Mouse (Mus musculus) hindbrain, embryonic 11.5 days (tissue): ENCODE measurements around the gene Ccnc. TPM values are rescaled to one million over a fixed set of nuclear protein-coding genes. Genes with fewer than 3 reads are reported as not detected.

Experiments
- ATAC-seq: fragments of 200-750 bp; cut with Nextera tagmentation; 2 replicates; pipeline ENCODE4 v1.8.0; 2017; ENCODE audit warnings: mild to moderate bottlenecking, moderate TSS enrichment, moderate library complexity; ENCODE audit not compliant: low FRiP score
- DNase-seq: peaks from one replicate; pipeline ENCODE4 v3.0.0-alpha.2; 2015; ENCODE audit warnings: low spot score
- H3K27ac ChIP-seq: fragments of 300-500 bp; sonication (generic); 2 replicates; pipeline ENCODE4 v1.5.1; 2014; ENCODE audit warnings: mild to moderate bottlenecking, low read depth, low read length
- H3K27me3 ChIP-seq: fragments of 300-500 bp; sonication (generic); 2 replicates; pipeline ENCODE4 v1.6.1; 2014; ENCODE audit warnings: mild to moderate bottlenecking, low read length, moderate library complexity, mixed read lengths; ENCODE audit not compliant: control insufficient read depth, insufficient read depth
- H3K36me3 ChIP-seq: fragments of 300-500 bp; sonication (generic); 2 replicates; pipeline ENCODE4 v1.6.1; 2014; ENCODE audit warnings: mild to moderate bottlenecking, low read length, moderate library complexity, mixed read lengths; ENCODE audit not compliant: control insufficient read depth, insufficient read depth
- H3K4me1 ChIP-seq: fragments of 300-500 bp; sonication (generic); replicated peaks from 2 replicates; pipeline ENCODE4 v1.6.1; 2014; ENCODE audit warnings: low read length, mixed read lengths; ENCODE audit not compliant: control insufficient read depth, insufficient read depth
- H3K4me2 ChIP-seq: fragments of 300-500 bp; sonication (generic); replicated peaks from 2 replicates; pipeline ENCODE4 v1.6.1; 2014; ENCODE audit warnings: mild to moderate bottlenecking, low read depth, low read length
- H3K4me3 ChIP-seq: fragments of 300-500 bp; sonication (generic); 2 replicates; pipeline ENCODE4 v1.5.1; 2014; ENCODE audit warnings: low read depth, low read length
- H3K9ac ChIP-seq: fragments of 300-500 bp; sonication (generic); 2 replicates; pipeline ENCODE4 v1.6.1; 2014; ENCODE audit warnings: low read depth, low read length
- H3K9me3 ChIP-seq: fragments of 300-500 bp; sonication (generic); 2 replicates; pipeline ENCODE4 v1.6.1; 2016; ENCODE audit warnings: low read length; ENCODE audit not compliant: control insufficient read depth
- WGBS: fragments of 180-500 bp; shearing (Covaris S2); extraction: QIAGEN DNeasy Blood & Tissue Kit; methylation state at CpG from one replicate; pipeline ENCODE4 v1.1.7; 2014; 5-methylcytosine and 5-hydroxymethylcytosine counted together
- polyA plus RNA-seq: library from polyadenylated mRNA; unstranded; fragments of >200 nt; fragmentation: Nextera tagmentation; extraction: Ambion mirVana; gene quantifications from 2 replicates; pipeline ENCODE4 v1.2.1, GENCODE M21; 2014

The Ccnc gene
- 86.3 and 90.6 TPM in 2 replicates for polyA plus RNA-seq

- Histone ChIP-seq H3K36me3 (no peaks in the 10 kb centered on the region), H3K9ac (peak within 1 kb of the TSS; percentile 83), H3K4me3 (peak within 1 kb of the TSS; percentile 77), H3K27me3 (no peaks in the 10 kb centered on the region), H3K4me1 (no peaks in the 10 kb centered on the region), H3K9me3 (no peaks in the 10 kb centered on the region), H3K4me2 (peak within 1 kb of the TSS; percentile 66), H3K27ac (peak within 1 kb of the TSS; percentile 75)
- DNase-seq, result peak; percentile 91
- WGBS, result 0% methylated on average over 37 of the region's 37 CpGs
- peak; percentile 97 for ATAC-seq
These were observed at the start of gene Ccnc for GRCm38 (mm10) chr4:21727615-21728165. TSS of gene Ccnc (plus strand) at chr4:21727701.

GRCm38 (mm10) chr4:21678101-21678974, 49.2 kb upstream of the Ccnc start:
- Histone ChIP-seq H3K9me3 (no peaks in the 10 kb centered on the region), H3K27ac (no peak overlapping the region), H3K9ac (peak overlapping the region; percentile 65), H3K4me1 (peaks cover 10% of the 10 kb centered on the region), H3K36me3 (no peaks in the 10 kb centered on the region), H3K27me3 (peaks cover 78% of the 10 kb centered on the region), H3K4me3 (peak overlapping the region; percentile 37), H3K4me2 (peak overlapping the region; percentile 74)
- DNase-seq (peak; percentile 73), ATAC-seq (peak; percentile 10; the same call in 1 of the 2 replicates)
- WGBS, result 1% methylated on average over 82 of the region's 84 CpGs

DNA sequence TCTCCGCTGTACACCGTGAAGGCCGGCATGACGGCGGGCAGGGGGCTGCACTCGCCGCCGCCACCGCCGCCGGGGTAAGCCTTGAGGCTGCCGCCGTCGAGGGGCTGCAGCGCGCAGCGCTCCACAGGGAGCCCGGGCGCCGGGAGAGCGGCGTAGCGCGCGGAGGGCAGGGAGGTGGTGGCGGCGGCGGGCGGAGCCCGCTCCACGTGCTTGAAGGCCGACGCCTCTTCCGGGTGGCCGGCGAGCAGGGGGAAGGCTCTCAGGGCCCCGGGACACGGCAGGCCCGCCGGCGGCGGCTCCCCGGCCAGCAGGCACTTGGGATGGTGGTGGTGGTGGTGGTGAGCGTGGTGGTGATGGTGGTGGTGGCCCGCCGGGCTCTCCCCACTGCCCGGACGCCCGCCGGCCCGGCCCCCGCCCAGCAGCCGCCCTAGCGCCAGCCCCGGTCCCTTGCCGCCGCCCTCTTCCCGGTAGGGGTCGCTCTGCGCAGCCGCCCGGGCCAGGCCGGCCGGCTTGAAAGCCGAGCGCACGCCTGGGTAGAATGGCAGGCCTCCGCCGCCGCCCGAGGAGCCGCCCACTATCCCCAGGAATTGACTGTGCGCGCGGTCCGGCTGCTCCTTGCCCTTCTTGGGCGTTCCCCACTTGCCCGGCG, 48.4 kb upstream of the Ccnc start:
- H3K9me3 ChIP-seq, result no peaks in the 10 kb centered on the region
- no peaks in the 10 kb centered on the region for H3K36me3 ChIP-seq
- peaks cover 82% of the 10 kb centered on the region for H3K27me3 ChIP-seq
- peak overlapping the region; percentile 74 for H3K4me2 ChIP-seq
- DNase-seq, result peak; percentile 84
- H3K4me3 ChIP-seq, result peak overlapping the region; percentile 37
- ATAC-seq, result peak; percentile 89
- peak overlapping the region; percentile 65 for H3K9ac ChIP-seq
- H3K27ac ChIP-seq, result peak overlapping the region; percentile 65; the same call in 1 of the 2 replicates
- WGBS, result under 1% methylated on average over 45 of the region's 79 CpGs
- H3K4me1 ChIP-seq, result peaks cover 9% of the 10 kb centered on the region

GRCm38 (mm10) chr4:21679624-21680480, 47.6 kb upstream of the Ccnc start:
- Histone ChIP-seq H3K9ac (peak overlapping the region; percentile 65), H3K27me3 (peaks cover 81% of the 10 kb centered on the region), H3K4me1 (peaks cover 7% of the 10 kb centered on the region), H3K4me2 (peak overlapping the region; percentile 74), H3K36me3 (no peaks in the 10 kb centered on the region), H3K27ac (peak overlapping the region; percentile 65; the same call in 1 of the 2 replicates), H3K4me3 (peak overlapping the region; percentile 37), H3K9me3 (no peaks in the 10 kb centered on the region)
- DNase-seq (peak; percentile 61), ATAC-seq (peak; percentile 49)
- WGBS, result 2% methylated on average over 42 of the region's 42 CpGs

DNA sequence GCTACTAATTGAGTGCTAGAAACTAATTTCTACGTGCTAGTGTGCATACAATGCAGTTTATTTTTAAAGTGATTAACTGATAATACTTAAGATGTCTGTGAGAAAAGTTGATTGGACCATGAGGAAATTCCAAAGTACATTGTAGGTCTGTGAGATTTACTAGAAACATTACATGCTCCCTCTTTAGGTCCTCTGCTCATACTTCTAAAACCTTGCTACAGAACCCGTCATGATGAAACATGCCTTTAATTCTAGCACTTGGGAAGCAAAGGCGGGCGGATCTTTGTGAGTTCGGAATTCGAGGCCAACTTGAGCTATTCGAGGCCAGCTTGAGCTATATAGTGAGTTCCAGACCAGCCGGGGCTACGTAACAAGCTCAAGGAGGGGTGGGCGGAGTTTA, 46.5 kb upstream of the Ccnc start:
- WGBS, result 4% methylated on average over 10 of the region's 10 CpGs
- H3K4me2 ChIP-seq, result no peak overlapping the region; the same call in 1 of the 2 replicates
- H3K9me3 ChIP-seq, result no peaks in the 10 kb centered on the region
- H3K4me3 ChIP-seq, result 0 out of 2 replicates have a peak overlapping the region, but pooled peaks have one; percentile 4
- H3K27ac ChIP-seq, result no peak overlapping the region
- no peaks in the 10 kb centered on the region for H3K36me3 ChIP-seq
- no peak for DNase-seq
- H3K27me3 ChIP-seq, result peaks cover 84% of the 10 kb centered on the region
- H3K9ac ChIP-seq, result no peak overlapping the region
- peaks cover 7% of the 10 kb centered on the region for H3K4me1 ChIP-seq
- no peak for ATAC-seq

- H3K4me2 ChIP-seq, result peak overlapping the region; percentile 11
- no peak overlapping the region for H3K27ac ChIP-seq
- H3K36me3 ChIP-seq, result no peaks in the 10 kb centered on the region
- peak; percentile 39 for DNase-seq
- ATAC-seq, result no peak
- H3K9me3 ChIP-seq, result no peaks in the 10 kb centered on the region
- H3K27me3 ChIP-seq, result peaks cover 89% of the 10 kb centered on the region
- peaks cover 7% of the 10 kb centered on the region for H3K4me1 ChIP-seq
- 12% methylated on average over 10 of the region's 10 CpGs for WGBS
- H3K4me3 ChIP-seq, result peak overlapping the region; percentile 41; the same call in 1 of the 2 replicates
- no peak overlapping the region for H3K9ac ChIP-seq
These were observed 44.9 kb upstream of the Ccnc start for GRCm38 (mm10) chr4:21682421-21683150.

DNA sequence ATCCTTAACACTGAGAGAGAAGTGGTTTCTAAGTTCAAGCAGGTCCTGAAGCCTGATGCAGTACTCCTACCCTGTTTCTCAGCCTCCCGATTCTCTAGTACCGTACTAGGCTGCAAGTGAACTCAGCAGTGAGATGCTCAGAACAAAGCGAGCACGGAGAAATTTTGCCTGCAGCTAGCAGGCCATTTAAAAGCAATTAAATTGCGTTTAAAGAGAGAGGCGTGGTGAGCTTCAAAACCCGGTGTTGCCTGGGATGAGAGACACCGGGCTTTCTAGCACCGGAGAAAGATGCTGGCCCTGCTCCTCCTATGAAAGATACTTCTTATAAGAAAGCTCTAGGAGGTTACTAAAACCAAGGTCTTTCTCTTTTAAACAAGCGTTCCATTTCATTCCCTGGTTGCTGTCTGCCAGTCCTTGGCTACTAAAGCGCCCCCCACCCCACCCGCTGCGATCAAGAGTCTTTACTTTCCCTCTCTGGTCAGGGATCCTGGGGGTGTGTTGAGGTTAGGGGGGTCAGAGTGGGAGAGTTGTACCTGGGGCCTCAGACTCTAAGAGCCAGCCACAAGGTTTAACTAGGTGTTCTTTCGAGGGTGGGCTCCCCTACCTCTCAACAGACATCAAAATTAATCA, 43.0 kb upstream of the Ccnc start:
- Histone ChIP-seq H3K9ac (peak overlapping the region; percentile 31), H3K36me3 (no peaks in the 10 kb centered on the region), H3K4me1 (peaks cover 7% of the 10 kb centered on the region), H3K4me3 (peak overlapping the region; percentile 41), H3K9me3 (no peaks in the 10 kb centered on the region), H3K27ac (no peak overlapping the region), H3K4me2 (peak overlapping the region; percentile 37), H3K27me3 (peaks cover 84% of the 10 kb centered on the region)
- ATAC-seq (no peak), DNase-seq (peak; percentile 56)
- WGBS, result under 1% methylated on average over 14 of the region's 14 CpGs
